8 mouse cellular contexts compared by ENCODE assay signal in the genomic region with DNA sequence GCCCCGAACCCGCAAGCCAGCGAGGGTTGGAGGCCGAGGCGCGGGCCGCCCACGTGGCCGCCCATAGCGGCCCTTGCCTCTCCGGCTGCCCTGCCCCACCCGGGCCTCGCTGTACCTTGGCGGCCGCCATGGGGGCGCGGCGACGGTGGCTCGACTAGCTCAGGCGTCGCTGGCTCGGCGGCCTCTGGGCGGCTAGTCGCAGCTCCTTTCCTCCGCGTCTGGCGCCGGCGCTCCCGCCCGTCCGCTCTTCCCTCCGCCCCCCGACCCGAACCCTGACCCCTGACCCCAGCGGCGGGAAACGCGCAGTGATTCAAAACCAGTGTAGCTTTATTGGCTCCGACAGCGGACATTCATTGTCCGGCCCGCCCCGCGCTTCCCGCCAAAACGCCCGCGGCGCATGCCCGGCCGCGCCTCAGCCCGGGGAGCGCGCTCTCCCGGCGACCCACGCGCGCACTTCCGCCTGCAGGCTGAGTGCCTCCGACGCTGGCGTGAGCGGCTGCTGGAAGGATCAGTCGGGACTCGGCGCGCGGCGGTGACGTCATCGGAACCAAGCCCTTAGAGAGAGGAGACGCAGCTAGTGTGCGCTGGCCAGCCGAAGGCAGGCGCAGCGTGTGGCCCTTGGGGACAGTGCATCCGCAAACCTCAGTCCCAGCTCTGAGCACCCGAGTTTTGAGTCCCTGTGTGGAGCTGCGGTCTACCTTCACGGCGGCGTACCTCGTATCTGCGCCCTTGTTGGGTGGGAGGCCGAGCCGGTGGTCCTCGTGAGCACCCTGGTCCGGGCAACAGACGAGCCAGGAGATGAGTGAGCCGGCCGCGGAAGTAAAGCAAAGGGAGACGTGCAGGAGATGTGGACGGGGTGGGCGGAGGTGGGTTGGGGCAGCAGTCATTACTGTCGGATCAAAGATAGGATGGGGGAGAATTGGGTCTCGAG. TPM values are rescaled to one million over a fixed set of nuclear protein-coding genes. Genes with fewer than 3 reads are reported as not detected.
DNase-seq lines count a peak whose midpoint lies in the region; ATAC-seq and TF ChIP-seq lines count a peak whose summit lies in the region.

A gene (plus strand): TSS at position 247 of the 931 bp plus-strand sequence.
A gene (minus strand): TSS at position 300 of the 931 bp plus-strand sequence.

- peak; percentile 90 for ATAC-seq in Patski
- ATAC-seq in hindbrain, embryonic 13.5 days (ENCODE audit: low FRiP score), result peak; percentile 97

- no peak for TF ChIP-seq CTCF in Patski (IDR thresholded peaks at IDR 0.05)

- no peaks in the 10 kb centered on the region for H3K27me3 ChIP-seq in Patski
- H3K27me3 ChIP-seq in hindbrain, embryonic 13.5 days, result no peaks in the 10 kb centered on the region

- H3K9me3 ChIP-seq in hindbrain, embryonic 13.5 days, result no peaks in the 10 kb centered on the region

- in situ Hi-C loops in Patski (cut with MboI; ENCODE audit: low pct_unique_long_range_greater_than_20kb), result no loop called here

- DNase-seq in Patski (ENCODE audit: low read depth, low spot score), result peak; percentile 87
- peak; percentile 98 to 99 for DNase-seq in cerebellum, postnatal 14 days
- peak; percentile 97 to 98 for DNase-seq in frontal cortex, postnatal 14 days (ENCODE audit: low spot score in 2 of 2)
- DNase-seq in layer of hippocampus, postnatal 25 days (ENCODE audit: extremely low spot score in 1 of 2, low spot score in 1 of 2), result peak; percentile 96 to 97
- peak; percentile 99 for DNase-seq in lung, postnatal 25 days (ENCODE audit: low spot score)
- peak; percentile 98 for DNase-seq in retina, embryonic 14.5 days (ENCODE audit: low spot score)
- peak; percentile 99 for DNase-seq in thymus, postnatal 4 days

- CTCF ChIA-PET in Patski (lab: Charles Lee), result interaction anchor here (1.2 kb wide), 1 partner anchor 13 kb away, joined by 4 read pairs; no protein-coding TSS in a partner anchor

- peaks cover 50% of the 10 kb centered on the region for H3K4me1 ChIP-seq in hindbrain, embryonic 13.5 days (replicated peaks)

- H3K4me2 ChIP-seq in hindbrain, embryonic 13.5 days, result peak within 1 kb of the TSS; percentile 96

- WGBS in hindbrain, embryonic 13.5 days, result under 1% methylated on average over 98 of the region's 102 CpGs

- H3K4me3 ChIP-seq in hindbrain, embryonic 13.5 days, result peak within 1 kb of the TSS; percentile 95

- peak within 1 kb of the TSS; percentile 93 for H3K9ac ChIP-seq in hindbrain, embryonic 13.5 days

- POLR2A ChIA-PET in Patski (lab: Charles Lee), result interaction anchor here (0.7 to 1.4 kb wide), 2 partner anchors 12 to 131 kb away, joined by 3 to 4 read pairs; no protein-coding TSS in a partner anchor

- H3K27ac ChIP-seq in hindbrain, embryonic 13.5 days, result peak within 1 kb of the TSS; percentile 94

- H3K36me3 ChIP-seq in hindbrain, embryonic 13.5 days, result peaks cover 63% of the 10 kb centered on the region

RNA-seq across cellular contexts. Expression of the first gene that starts in this region (rescaled TPM):
- 66.4 TPM for polyA plus RNA-seq in Patski (2021)
- polyA plus RNA-seq in hindbrain, embryonic 13.5 days (2015; fragmentation: Nextera tagmentation; extraction: Ambion mirVana), result 95.8 and 98.7 TPM in 2 replicates
- total RNA-seq in layer of hippocampus, postnatal 25 days (2021), result 10 to 100 TPM; 46.4 to 57.9 TPM

RNA-seq across cellular contexts. Expression of the second gene that starts in this region (rescaled TPM):
- 216 TPM for polyA plus RNA-seq in Patski (2021)
- 444 and 462 TPM in 2 replicates for polyA plus RNA-seq in hindbrain, embryonic 13.5 days (2015; fragmentation: Nextera tagmentation; extraction: Ambion mirVana)
- total RNA-seq in layer of hippocampus, postnatal 25 days (2021), result 10 to 100 TPM; 92.2 to 97.2 TPM

Comparison
In these comparisons a context has a peak if more than half of its experiments do, and no peak if none do; other contexts are left out.
1. Peak in every context shown above with its lines: DNase-seq, ATAC-seq, H3K4me3 ChIP-seq and H3K27ac ChIP-seq.